Mouse (Mus musculus): ENCODE data around the gene Ccni.

Gene Ccni

GRCm38 (mm10) chr5:93201181-93201580 lies 5.1 kb downstream of the Ccni start:
- DNase-seq (ENCODE audit: extremely low spot score, low read depth, low spot score): no peak

GRCm38 (mm10) chr5:93198232-93198631 lies 8.1 kb downstream of the Ccni start:
- DNase-seq (ENCODE audit: extremely low spot score, low read depth, low spot score): no peak

- no peak for DNase-seq (ENCODE audit: extremely low spot score, low read depth, low spot score)
Measured at GRCm38 (mm10) chr5:93190428-93190827, 15.9 kb downstream of the Ccni start.

- no peak for DNase-seq (ENCODE audit: extremely low spot score, low read depth, low spot score)
Measured at GRCm38 (mm10) chr5:93189607-93190006, 16.7 kb downstream of the Ccni start.

DNA sequence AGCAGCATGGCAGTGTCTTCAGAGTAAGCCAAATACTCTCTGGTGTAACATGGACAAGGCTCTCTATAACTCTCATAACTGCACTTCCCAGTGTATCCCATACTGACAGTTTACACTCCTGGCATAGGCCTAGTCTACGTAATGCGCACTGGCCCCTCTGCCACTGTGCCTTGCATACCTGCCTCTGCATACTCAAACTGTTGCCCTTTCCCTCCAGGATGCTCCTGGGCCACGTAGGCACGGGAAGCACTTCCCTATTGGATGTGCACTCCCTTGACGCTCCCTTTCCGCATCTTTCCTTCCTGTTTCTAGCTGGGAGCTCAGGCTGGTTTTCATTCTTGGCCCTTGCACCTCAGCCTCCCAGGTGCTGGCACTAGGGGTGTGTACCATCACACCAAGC lies 21.7 kb downstream of the Ccni start:
- no peak for DNase-seq (ENCODE audit: extremely low spot score, low read depth, low spot score)

GRCm38 (mm10) chr5:93183311-93183710 lies 23.0 kb downstream of the Ccni start:
- no peak for DNase-seq (ENCODE audit: extremely low spot score, low read depth, low spot score)

DNA sequence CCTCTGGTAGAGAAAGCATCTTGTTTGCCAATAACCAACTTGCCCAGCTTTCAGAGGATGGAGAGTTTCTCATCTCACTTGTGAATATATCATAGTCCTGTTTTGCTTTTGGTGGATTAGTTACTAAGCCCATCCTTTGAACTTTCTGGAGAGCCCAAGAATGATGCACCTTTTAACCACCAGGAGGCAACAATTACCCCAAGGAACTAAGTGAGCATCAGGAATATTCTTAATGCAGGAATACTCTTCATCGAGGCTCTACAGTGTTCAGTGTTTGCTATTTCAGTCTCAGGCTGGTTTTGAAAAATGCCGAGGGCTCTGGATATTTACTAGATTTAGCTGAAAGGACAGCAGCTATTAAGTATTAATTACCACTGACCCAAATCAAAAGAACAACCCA lies 26.0 kb downstream of the Ccni start:
- no peak for DNase-seq (ENCODE audit: extremely low spot score, low read depth, low spot score)

DNA sequence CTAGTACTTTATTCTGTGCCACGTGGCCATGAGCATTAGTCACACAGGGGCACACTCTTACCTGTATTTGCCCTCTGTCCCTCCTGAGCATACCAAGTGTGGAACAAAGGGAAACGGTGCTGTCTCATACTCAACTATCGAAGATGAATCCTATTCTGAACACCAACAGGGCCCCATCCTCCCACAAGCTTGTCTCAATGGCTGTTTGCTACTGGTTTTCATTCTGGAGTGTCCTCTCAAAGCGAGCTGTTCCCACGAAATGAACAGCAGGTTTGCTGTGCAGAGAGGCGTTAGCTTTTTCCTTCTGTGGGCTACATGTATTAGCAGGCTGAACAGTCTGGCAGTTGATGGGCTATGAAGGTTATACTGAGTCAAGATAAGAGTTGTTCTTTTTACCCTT lies 27.7 kb downstream of the Ccni start:
- no peak for DNase-seq (ENCODE audit: extremely low spot score, low read depth, low spot score)

- no peak for DNase-seq (ENCODE audit: extremely low spot score, low read depth, low spot score)
Measured at GRCm38 (mm10) chr5:93174675-93175074, 31.6 kb downstream of the Ccni start.

- DNase-seq (ENCODE audit: extremely low spot score, low read depth, low spot score): no peak
Measured at GRCm38 (mm10) chr5:93172536-93172935, 33.8 kb downstream of the Ccni start.

DNA sequence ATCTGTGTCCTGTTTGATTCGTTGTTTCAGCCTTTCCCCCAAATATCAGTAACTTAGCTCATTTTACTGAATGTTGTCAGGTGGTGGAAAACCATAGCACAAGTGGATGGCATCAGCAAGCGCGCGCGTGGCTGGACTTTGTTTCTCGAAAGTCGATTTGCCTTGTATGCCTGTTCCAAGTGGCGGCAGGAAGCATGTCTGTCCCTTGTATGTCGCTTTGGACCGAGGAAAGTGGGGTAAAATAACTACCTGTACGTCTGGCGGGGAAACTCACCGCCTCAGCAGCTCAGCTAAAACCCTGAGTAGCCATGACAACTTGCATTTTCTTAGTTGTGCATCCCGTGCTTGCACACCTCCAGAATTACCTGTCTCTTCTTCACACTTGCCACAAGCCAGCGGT lies 34.9 kb downstream of the Ccni start:
- no peak for DNase-seq (ENCODE audit: extremely low spot score, low read depth, low spot score)

DNA sequence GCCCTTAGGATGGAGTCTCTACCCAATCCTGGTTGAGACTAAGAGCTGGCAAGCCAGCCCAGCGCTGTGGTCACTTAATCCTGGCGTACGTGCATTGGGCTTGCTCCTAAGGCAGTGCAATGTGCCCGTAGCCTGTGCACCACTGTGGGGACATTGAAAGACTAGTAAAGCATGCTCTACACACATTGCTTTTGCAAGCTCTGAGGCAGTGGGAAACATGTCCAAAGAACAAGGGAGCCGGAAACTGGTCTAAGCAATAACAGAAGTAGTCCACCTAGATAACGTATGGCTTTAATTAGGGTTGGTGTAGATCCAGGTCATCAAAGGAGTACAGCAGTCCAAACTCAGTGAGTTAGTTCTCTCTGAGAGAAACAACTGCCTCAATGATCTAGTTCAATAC lies 37.6 kb downstream of the Ccni start:
- DNase-seq (ENCODE audit: extremely low spot score, low read depth, low spot score): no peak

GRCm38 (mm10) chr5:93167919-93168516 lies 38.3 kb downstream of the Ccni start:
- DNase-seq (ENCODE audit: extremely low spot score, low read depth, low spot score): no peak

- no peak for DNase-seq (ENCODE audit: extremely low spot score, low read depth, low spot score)
Measured at GRCm38 (mm10) chr5:93163541-93163940, 42.8 kb downstream of the Ccni start.

GRCm38 (mm10) chr5:93154401-93154800 lies 51.9 kb downstream of the Ccni start:
- no peak for DNase-seq (ENCODE audit: extremely low spot score, low read depth, low spot score)

DNA sequence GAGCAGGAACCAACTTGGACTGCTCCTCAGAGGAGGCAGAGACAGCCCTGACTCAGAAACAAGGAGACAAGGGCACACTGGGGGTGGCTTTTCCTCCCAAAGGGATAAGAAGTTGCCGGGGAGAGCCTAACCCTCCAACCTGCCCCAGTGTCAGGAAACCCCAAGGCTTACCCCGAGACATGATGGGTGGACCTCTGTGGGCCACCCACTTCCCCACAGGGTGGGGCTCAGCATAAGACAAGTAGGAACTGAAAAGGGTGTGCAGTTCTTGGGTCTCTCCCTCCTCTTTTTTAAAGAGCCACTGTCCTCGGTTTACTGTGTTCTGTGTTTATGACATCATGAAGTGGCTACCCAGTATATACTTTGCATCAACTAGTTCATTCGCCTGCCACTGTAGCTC lies 53.8 kb downstream of the Ccni start:
- no peak for DNase-seq (ENCODE audit: extremely low spot score, low read depth, low spot score)

- DNase-seq (ENCODE audit: extremely low spot score, low read depth, low spot score): no peak
Measured at GRCm38 (mm10) chr5:93151985-93152384, 54.3 kb downstream of the Ccni start.

DNA sequence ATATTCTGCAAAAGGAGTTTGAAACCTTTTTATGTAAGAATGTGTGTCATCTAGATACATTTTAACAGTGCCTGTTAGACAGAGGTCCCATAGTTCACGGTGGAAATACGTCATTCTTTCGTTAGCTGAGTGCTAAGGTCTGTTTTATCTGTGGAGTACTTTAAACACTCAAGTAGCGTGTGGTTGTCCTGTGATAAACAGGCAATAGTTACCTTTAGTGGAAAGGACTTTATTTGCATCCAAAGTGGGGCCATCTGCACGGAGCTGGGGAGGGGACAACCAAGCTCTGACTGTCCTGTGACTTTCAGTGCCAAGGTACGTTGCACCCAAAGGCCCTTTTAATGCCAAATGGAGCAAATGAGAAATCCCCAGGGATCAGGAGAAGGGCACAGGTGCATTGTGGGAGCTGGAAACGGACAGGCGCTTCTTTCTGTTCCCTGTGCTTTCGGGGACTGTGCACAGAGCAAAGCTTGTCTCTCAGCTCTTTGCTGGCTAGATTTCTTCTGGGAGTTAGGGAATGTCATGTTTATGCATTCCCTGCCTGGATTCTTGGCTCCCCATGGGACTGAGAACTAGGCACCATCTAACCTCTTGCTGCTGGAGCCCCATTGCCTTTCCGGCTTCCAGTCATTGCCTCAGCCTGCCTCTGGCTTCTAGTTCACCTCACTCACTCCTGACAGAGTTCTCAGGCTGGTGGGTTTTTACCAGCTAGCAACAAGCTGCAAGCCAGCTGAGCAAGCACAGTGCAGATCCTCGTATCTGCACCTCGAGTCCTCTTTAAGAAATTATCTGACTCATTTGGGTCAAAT lies 56.1 kb downstream of the Ccni start:
- no peak for DNase-seq (ENCODE audit: extremely low spot score, low read depth, low spot score)

- DNase-seq (ENCODE audit: extremely low spot score, low read depth, low spot score): no peak
Measured at GRCm38 (mm10) chr5:93145504-93145903, 60.8 kb downstream of the Ccni start.

DNA sequence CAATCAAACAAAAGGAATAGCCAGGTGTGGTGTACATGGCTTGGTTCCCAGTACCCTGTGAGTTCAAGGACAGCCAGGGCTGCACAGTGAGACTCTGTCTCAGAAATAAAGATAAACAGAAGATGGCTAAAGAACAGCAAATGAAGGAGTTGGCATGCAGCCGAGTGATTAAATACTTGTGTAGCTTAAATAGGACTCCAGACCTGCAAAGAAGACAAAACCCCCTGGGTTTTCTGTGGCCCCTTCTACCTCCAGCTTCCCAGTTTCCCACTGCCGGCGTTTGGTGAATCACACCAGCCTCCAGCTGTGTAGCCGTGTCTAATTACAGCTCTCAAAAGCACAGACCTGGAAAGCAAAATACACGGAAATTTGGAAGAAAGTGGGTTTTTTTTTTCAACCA lies 61.4 kb downstream of the Ccni start:
- no peak for DNase-seq (ENCODE audit: extremely low spot score, low read depth, low spot score)

DNA sequence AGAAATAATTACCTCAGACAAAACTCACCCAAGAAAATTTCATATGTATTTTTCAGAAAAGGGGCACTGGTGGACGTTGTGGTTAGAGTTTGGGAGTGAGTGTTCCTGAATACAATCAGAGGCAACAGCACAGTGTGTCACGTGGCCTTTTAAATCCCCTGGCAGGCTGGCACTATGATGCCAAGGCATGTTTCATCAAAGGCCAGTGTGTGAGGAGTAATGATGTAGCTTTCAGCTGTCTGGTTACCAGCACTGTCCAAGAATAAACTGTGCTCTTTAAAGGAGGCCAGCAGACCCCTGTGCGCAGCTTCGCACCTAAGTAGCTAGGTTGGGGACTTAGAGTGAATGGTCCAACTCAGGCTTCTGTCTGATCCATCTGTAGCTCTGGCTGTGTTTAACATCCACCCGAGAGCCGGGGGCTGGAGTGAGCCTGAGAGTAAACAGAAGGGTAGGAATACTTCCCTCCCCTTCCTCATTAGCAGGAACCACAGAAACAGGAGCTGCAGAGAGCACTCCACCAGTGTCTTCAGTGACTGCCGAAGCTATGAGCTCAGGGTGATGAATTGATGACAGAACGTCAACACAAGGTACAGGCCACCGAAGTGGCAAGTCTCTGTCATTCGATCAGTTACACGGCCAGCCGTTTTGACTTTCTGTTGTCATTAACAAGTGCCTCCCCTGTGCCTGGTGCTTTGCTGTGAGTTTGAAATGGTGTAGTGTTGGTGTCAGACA lies 62.8 kb downstream of the Ccni start:
- DNase-seq (ENCODE audit: extremely low spot score, low read depth, low spot score): no peak

- DNase-seq (ENCODE audit: extremely low spot score, low read depth, low spot score): no peak
Measured at GRCm38 (mm10) chr5:93140747-93141146, 65.5 kb downstream of the Ccni start.

Data from hindlimb bud, embryonic 11.5 days (tissue).